Mouse (Mus musculus): ENCODE measurements around the gene Fdxr. TPM values are rescaled to one million over a fixed set of nuclear protein-coding genes. Genes with fewer than 3 reads are reported as not detected.

Gene Fdxr
- total and polyA plus RNA-seq, 3 experiments, result 10.4 to 32.2 (median 10.7) TPM

- peaks cover 4% of the 10 kb centered on the region; the same call in 1 of the 2 replicates for H3K4me1 ChIP-seq (ENCODE audit: insufficient read depth, low read depth, low read length)
- DNase-seq (ENCODE audit: low spot score), result no peak
- 0 out of 2 replicates have a peak, but pooled peaks cover 2% of the 10 kb centered on the region for H3K9me3 ChIP-seq (replicated peaks)
- no peaks in the 10 kb centered on the region for H3K36me3 ChIP-seq (replicated peaks)
- peaks cover 32% of the 10 kb centered on the region for H3K27me3 ChIP-seq (ENCODE audit: insufficient read depth, low read length)
- H3K4me3 ChIP-seq (ENCODE audit: low read depth, low read length), result no peak overlapping the region
- TF ChIP-seq POLR2AphosphoS5 (IDR thresholded peaks at IDR 0.05; ENCODE audit: insufficient replicate concordance, low read depth, low read length), result no peak
- TF ChIP-seq TAL1 (conservative IDR thresholded peaks at IDR 0.05; ENCODE audit: low read depth, low read length), result no peak
- no peak for TF ChIP-seq CTCF (IDR thresholded peaks at IDR 0.05; ENCODE audit: low read depth, low read length)
- no peak for TF ChIP-seq GATA2 (IDR thresholded peaks at IDR 0.05; ENCODE audit: borderline replicate concordance, low read depth, low read length)
- no peak for TF ChIP-seq GATA1 (IDR thresholded peaks at IDR 0.05; ENCODE audit: borderline replicate concordance, low read length)
- no peak for ATAC-seq (ENCODE audit: extremely low read depth, insufficient number of reproducible peaks, low FRiP score, poor library complexity, severe bottlenecking)
Measured at GRCm38 (mm10) chr11:115298160-115298559, 21.3 kb upstream of the Fdxr start.

DNA sequence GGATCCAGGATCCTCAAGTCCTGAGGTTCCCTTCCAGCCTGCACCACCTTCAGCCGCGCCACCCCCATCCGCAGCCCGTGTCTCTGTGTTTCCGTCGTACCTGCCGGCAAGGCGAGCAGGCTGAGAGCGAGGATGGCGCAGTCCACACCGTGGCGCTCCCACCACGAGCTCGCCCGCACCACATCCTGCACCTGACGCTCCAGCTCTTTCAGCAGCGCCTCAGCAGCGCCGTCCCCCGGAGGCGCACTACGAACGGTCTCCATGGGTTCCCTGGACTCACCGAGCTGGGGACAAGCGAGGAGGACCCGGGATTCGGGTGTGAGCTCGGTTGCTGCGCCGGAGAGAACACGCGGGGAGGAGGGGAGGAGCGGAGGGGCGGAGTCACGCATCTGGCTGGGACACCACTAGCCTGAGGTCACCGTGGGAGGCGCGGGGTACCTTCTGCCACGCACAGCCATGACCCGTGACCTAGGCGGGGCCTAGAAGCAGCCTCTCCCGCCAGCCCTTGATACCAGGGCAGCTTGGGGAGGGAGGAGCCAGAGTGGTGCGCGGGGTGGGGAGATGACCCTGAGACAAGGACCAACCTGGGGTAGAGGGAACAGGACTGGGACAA is 20.5 kb upstream of the Fdxr start, which contains the start of gene Fads6:
Gene Fads6 (minus strand): TSS at position 450 of the 613 bp plus-strand sequence.
- Histone ChIP-seq H3K4me3 (ENCODE audit: low read depth, low read length) (peak within 1 kb of the TSS; percentile 11), H3K27me3 (ENCODE audit: insufficient read depth, low read length) (peaks cover 34% of the 10 kb centered on the region), H3K4me1 (ENCODE audit: insufficient read depth, low read depth, low read length) (peaks cover 4% of the 10 kb centered on the region; the same call in 1 of the 2 replicates), H3K36me3 (replicated peaks) (no peaks in the 10 kb centered on the region), H3K9me3 (replicated peaks) (0 out of 2 replicates have a peak, but pooled peaks cover 2% of the 10 kb centered on the region)
- ATAC-seq (ENCODE audit: extremely low read depth, insufficient number of reproducible peaks, low FRiP score, poor library complexity, severe bottlenecking) (no peak), DNase-seq (ENCODE audit: low spot score) (no peak)
- TF ChIP-seq CTCF (IDR thresholded peaks at IDR 0.05; ENCODE audit: low read depth, low read length) (no peak), POLR2AphosphoS5 (IDR thresholded peaks at IDR 0.05; ENCODE audit: insufficient replicate concordance, low read depth, low read length) (no peak), TAL1 (conservative IDR thresholded peaks at IDR 0.05; ENCODE audit: low read depth, low read length) (no peak), GATA1 (IDR thresholded peaks at IDR 0.05; ENCODE audit: borderline replicate concordance, low read length) (no peak), GATA2 (IDR thresholded peaks at IDR 0.05; ENCODE audit: borderline replicate concordance, low read depth, low read length) (no peak)

DNA sequence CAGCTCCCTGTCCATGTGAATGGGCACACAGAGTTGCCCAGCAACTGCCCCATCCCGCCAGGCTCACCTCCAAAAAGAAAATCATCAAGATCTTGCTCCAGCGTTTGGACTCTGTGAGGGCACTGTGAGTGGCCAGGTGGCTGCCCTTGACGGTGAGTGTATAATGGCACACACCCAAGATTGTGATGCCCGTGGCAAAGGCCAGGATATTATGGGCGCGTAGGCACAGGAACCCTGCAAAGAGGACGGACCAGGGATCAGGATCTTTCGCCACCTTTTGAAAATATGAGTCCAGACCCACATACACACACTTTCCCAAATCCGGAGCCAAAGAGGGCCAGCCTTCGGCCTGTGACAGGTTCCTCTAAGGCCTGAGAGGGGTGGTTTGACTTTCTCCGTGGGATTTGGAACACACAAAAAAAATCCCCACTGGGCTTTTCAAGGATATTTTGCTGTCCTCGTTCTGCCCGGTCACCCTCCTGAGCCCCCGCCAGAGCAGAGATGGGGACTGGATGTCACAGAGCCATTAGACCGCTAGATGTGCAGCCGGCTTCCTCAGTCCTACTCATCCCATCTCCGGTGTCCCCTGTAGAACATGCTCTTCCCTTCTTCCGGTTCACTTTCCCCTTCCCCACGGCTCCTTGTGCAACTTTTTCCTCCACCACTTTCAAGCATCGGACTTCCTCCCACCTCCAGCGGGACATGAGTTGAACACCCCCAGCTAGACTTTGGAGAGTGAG is 19.8 kb upstream of the Fdxr start:
- TF ChIP-seq GATA2 (IDR thresholded peaks at IDR 0.05; ENCODE audit: borderline replicate concordance, low read depth, low read length) (no peak), GATA1 (IDR thresholded peaks at IDR 0.05; ENCODE audit: borderline replicate concordance, low read length) (no peak), POLR2AphosphoS5 (IDR thresholded peaks at IDR 0.05; ENCODE audit: insufficient replicate concordance, low read depth, low read length) (no peak), CTCF (IDR thresholded peaks at IDR 0.05; ENCODE audit: low read depth, low read length) (no peak), TAL1 (conservative IDR thresholded peaks at IDR 0.05; ENCODE audit: low read depth, low read length) (no peak)
- Histone ChIP-seq H3K36me3 (replicated peaks) (no peaks in the 10 kb centered on the region), H3K4me3 (ENCODE audit: low read depth, low read length) (no peak overlapping the region), H3K4me1 (ENCODE audit: insufficient read depth, low read depth, low read length) (peaks cover 4% of the 10 kb centered on the region; the same call in 1 of the 2 replicates), H3K9me3 (replicated peaks) (0 out of 2 replicates have a peak, but pooled peaks cover 2% of the 10 kb centered on the region), H3K27me3 (ENCODE audit: insufficient read depth, low read length) (peaks cover 37% of the 10 kb centered on the region)
- ATAC-seq (ENCODE audit: extremely low read depth, insufficient number of reproducible peaks, low FRiP score, poor library complexity, severe bottlenecking) (no peak), DNase-seq (ENCODE audit: low spot score) (no peak)

DNA sequence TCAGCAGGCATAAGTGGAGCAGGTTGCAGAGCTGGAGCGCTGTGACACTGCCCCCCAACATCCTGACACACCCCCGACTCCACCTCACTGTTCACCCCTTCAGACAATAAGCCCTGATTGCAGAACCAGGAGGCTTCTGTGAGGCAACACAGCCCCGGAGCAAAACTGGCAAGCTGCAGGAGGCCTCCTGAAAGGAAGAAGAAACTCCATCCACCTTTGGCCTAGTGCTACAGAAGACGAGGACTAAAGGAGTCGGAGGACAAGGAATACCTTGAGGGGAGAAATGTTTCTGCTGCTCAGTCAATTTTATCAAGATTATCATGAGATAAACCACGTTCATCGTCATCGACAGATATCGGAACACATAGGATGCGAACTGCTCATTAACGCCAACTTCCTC is 19.1 kb upstream of the Fdxr start:
- Histone ChIP-seq H3K4me3 (ENCODE audit: low read depth, low read length) (no peak overlapping the region), H3K9me3 (replicated peaks) (0 out of 2 replicates have a peak, but pooled peaks cover 2% of the 10 kb centered on the region), H3K4me1 (ENCODE audit: insufficient read depth, low read depth, low read length) (peaks cover 4% of the 10 kb centered on the region; the same call in 1 of the 2 replicates), H3K27me3 (ENCODE audit: insufficient read depth, low read length) (peaks cover 40% of the 10 kb centered on the region), H3K36me3 (replicated peaks) (no peaks in the 10 kb centered on the region)
- DNase-seq (ENCODE audit: low spot score), result no peak
- ATAC-seq (ENCODE audit: extremely low read depth, insufficient number of reproducible peaks, low FRiP score, poor library complexity, severe bottlenecking), result no peak
- no peak for TF ChIP-seq GATA1 (IDR thresholded peaks at IDR 0.05; ENCODE audit: borderline replicate concordance, low read length)
- no peak for TF ChIP-seq CTCF (IDR thresholded peaks at IDR 0.05; ENCODE audit: low read depth, low read length)

DNA sequence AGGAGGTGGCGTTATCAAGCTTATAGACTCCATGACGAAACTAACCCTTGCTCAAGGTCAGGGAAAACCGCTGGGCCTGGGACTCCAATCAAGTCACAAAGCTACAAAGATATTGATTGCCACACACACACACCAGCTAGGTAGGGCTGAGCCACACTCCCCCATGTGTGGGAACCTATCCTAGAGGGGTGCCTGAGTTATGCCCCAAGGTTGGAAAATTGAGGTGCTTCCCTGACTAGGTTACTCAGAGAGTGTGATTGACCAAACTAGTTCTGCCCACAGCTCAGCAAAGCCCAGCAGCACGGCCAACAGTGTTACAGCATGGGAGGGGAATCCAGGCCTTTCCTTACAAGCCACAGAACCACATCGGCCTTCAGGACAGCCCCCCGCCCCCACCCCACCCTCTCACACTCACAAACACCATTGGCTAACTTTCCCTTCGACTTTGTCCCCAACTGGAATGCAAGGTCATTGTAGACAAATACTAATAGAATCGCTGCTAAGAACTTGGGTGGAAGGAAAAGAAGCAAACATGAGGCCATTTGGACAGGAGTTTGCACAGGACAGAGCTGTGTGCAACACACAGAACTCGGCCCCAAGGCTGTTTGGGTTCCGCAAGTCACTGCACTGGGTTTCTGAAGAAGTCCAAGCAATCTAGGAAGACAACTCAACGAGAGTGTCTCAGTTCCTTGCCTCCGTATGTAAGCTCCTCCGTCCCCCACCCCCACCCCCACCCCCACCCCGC is 16.0 kb upstream of the Fdxr start:
- ATAC-seq (ENCODE audit: extremely low read depth, insufficient number of reproducible peaks, low FRiP score, poor library complexity, severe bottlenecking) (no peak), DNase-seq (ENCODE audit: low spot score) (no peak)
- no peak overlapping the region for H3K4me3 ChIP-seq (ENCODE audit: low read depth, low read length)
- no peak for TF ChIP-seq GATA2 (IDR thresholded peaks at IDR 0.05; ENCODE audit: borderline replicate concordance, low read depth, low read length)
- TF ChIP-seq POLR2AphosphoS5 (IDR thresholded peaks at IDR 0.05; ENCODE audit: insufficient replicate concordance, low read depth, low read length), result no peak
- TF ChIP-seq CTCF (IDR thresholded peaks at IDR 0.05; ENCODE audit: low read depth, low read length), result no peak
- TF ChIP-seq GATA1 (IDR thresholded peaks at IDR 0.05; ENCODE audit: borderline replicate concordance, low read length), result no peak
- H3K36me3 ChIP-seq (replicated peaks), result no peaks in the 10 kb centered on the region
- H3K27me3 ChIP-seq (ENCODE audit: insufficient read depth, low read length), result peaks cover 41% of the 10 kb centered on the region
- H3K4me1 ChIP-seq (ENCODE audit: insufficient read depth, low read depth, low read length), result peaks cover 4% of the 10 kb centered on the region; the same call in 1 of the 2 replicates
- no peaks in the 10 kb centered on the region for H3K9me3 ChIP-seq (replicated peaks)

GRCm38 (mm10) chr11:115291503-115291902 is 14.7 kb upstream of the Fdxr start:
- TF ChIP-seq GATA2 (IDR thresholded peaks at IDR 0.05; ENCODE audit: borderline replicate concordance, low read depth, low read length) (no peak), POLR2AphosphoS5 (IDR thresholded peaks at IDR 0.05; ENCODE audit: insufficient replicate concordance, low read depth, low read length) (no peak), GATA1 (IDR thresholded peaks at IDR 0.05; ENCODE audit: borderline replicate concordance, low read length) (no peak), CTCF (IDR thresholded peaks at IDR 0.05; ENCODE audit: low read depth, low read length) (no peak)
- H3K4me1 ChIP-seq (ENCODE audit: insufficient read depth, low read depth, low read length), result no peaks in the 10 kb centered on the region
- ATAC-seq (ENCODE audit: extremely low read depth, insufficient number of reproducible peaks, low FRiP score, poor library complexity, severe bottlenecking) (no peak), DNase-seq (ENCODE audit: low spot score) (no peak)
- H3K9me3 ChIP-seq (replicated peaks), result no peaks in the 10 kb centered on the region
- no peaks in the 10 kb centered on the region for H3K36me3 ChIP-seq (replicated peaks)
- H3K27me3 ChIP-seq (ENCODE audit: insufficient read depth, low read length), result peaks cover 29% of the 10 kb centered on the region
- H3K4me3 ChIP-seq (ENCODE audit: low read depth, low read length), result no peak overlapping the region
